Mouse (Mus musculus): Measurements from ENCODE around the gene Gm9040.
"Not testable (repeated sequence)": the region's sequence is repeated elsewhere in the genome, so short reads cannot be mapped to it uniquely, and the experiment has no call there.

GRCm38 (mm10) chr10:118326869-118327268, at the start of gene Gm9040:
- TF ChIP-seq CTCF (IDR thresholded peaks at IDR 0.05; ENCODE audit: low read depth, low read length); GATA1 (IDR thresholded peaks at IDR 0.05; ENCODE audit: borderline replicate concordance, low read length); TAL1 (conservative IDR thresholded peaks at IDR 0.05; ENCODE audit: low read depth, low read length); GATA2 (IDR thresholded peaks at IDR 0.05; ENCODE audit: borderline replicate concordance, low read depth, low read length); POLR2AphosphoS5 (IDR thresholded peaks at IDR 0.05; ENCODE audit: insufficient replicate concordance, low read depth, low read length): not testable (repeated sequence)
